Mouse (Mus musculus) kidney, embryonic 14.5 days (tissue): ENCODE results near the gene Nutm1. TPM values are rescaled to one million over a fixed set of nuclear protein-coding genes. Genes with fewer than 3 reads are reported as not detected.

Experiments
- ATAC-seq: fragments of 200-750 bp; cut with Nextera tagmentation; 2 replicates; pipeline ENCODE4 v1.8.0; 2017; ENCODE audit warnings: moderate number of reproducible peaks, mild to moderate bottlenecking, moderate TSS enrichment, moderate library complexity; ENCODE audit not compliant: low FRiP score, low TSS enrichment
- H3K27ac ChIP-seq: fragments of 300-500 bp; sonication (generic); 2 replicates; pipeline ENCODE4 v1.5.1; 2014; ENCODE audit warnings: low read depth, mild to moderate bottlenecking, low read length, moderate library complexity, mixed read lengths
- H3K27me3 ChIP-seq: fragments of 300-500 bp; sonication (generic); 2 replicates; pipeline ENCODE4 v1.6.1; 2014; ENCODE audit warnings: mild to moderate bottlenecking, low read length; ENCODE audit not compliant: control insufficient read depth, insufficient read depth
- H3K36me3 ChIP-seq: fragments of 300-500 bp; sonication (generic); 2 replicates; pipeline ENCODE4 v1.6.1; 2014; ENCODE audit warnings: low read length, mixed read lengths; ENCODE audit not compliant: control insufficient read depth, insufficient read depth
- H3K4me1 ChIP-seq: fragments of 300-500 bp; sonication (generic); 2 replicates; pipeline ENCODE4 v1.6.1; 2014; ENCODE audit warnings: low read length, mixed read lengths; ENCODE audit not compliant: control insufficient read depth, insufficient read depth
- H3K4me2 ChIP-seq: fragments of 300-500 bp; sonication (generic); replicated peaks from 2 replicates; pipeline ENCODE4 v1.6.1; 2014; ENCODE audit warnings: low read depth, mild to moderate bottlenecking, low read length
- H3K4me3 ChIP-seq: fragments of 300-500 bp; sonication (generic); 2 replicates; pipeline ENCODE4 v1.5.1; 2014; ENCODE audit warnings: mild to moderate bottlenecking, low read length
- H3K9ac ChIP-seq: fragments of 300-500 bp; sonication (generic); 2 replicates; pipeline ENCODE4 v1.6.1; 2014; ENCODE audit warnings: low read depth, mild to moderate bottlenecking, low read length, moderate library complexity
- H3K9me3 ChIP-seq: fragments of 300-500 bp; sonication (generic); 2 replicates; pipeline ENCODE4 v1.6.1; 2016; ENCODE audit warnings: low read length; ENCODE audit not compliant: control insufficient read depth
- WGBS: fragments of 180-500 bp; shearing (Covaris S2); extraction: QIAGEN DNeasy Blood & Tissue Kit; methylation state at CpG from one replicate; pipeline ENCODE4 v1.1.7; 2014; 5-methylcytosine and 5-hydroxymethylcytosine counted together
- polyA plus RNA-seq: library from polyadenylated mRNA; unstranded; fragments of >200 nt; fragmentation: Nextera tagmentation; extraction: Ambion mirVana; gene quantifications from 2 replicates; pipeline ENCODE4 v1.2.1, GENCODE M21; 2014

Gene Nutm1
- polyA plus RNA-seq, 1 experiment from 2014 or later = 0.07 TPM

DNA sequence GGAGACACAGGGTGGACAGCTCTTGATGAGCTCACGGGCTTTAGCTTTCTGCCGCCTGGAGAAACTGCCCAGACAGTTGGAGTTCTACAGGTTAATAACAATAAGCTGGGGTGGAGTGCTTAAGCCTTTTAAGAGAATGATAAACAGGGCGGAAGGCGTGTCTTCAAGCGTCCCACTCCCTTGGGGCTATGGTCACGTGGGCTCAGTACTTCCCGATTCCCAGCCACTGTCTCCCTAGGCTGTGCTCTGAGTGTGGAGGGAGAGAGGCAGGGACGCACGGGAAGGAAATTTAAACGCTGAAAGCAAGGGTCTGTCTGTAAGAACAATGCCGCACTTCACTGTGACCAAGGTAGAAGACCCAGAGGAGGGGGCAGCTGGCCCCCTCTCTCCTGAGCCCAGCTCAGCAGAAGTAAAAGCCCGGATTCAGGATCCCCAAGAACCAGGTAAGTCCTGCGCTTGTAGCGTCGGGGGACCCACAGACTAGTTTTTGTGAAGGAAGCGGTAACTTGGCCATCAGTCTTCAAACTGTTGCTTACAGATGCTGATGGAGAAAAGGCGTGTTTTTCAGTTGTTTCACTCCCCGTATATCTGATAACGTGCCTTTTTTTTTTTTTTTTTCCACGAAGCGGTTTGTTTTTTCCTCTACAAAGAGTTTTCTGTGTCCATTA is 25.4 kb upstream of the Nutm1 start:
- ATAC-seq = peak; percentile 95
- peak overlapping the region; percentile 76 for H3K4me2 ChIP-seq
- H3K9me3 ChIP-seq = no peaks in the 10 kb centered on the region
- peak overlapping the region; percentile 50 for H3K4me3 ChIP-seq
- H3K4me1 ChIP-seq = no peaks in the 10 kb centered on the region
- no peak overlapping the region for H3K27ac ChIP-seq
- H3K27me3 ChIP-seq = no peaks in the 10 kb centered on the region
- H3K36me3 ChIP-seq = no peaks in the 10 kb centered on the region
- peak overlapping the region; percentile 63 for H3K9ac ChIP-seq
- WGBS = 2% methylated on average over 21 of the region's 21 CpGs

DNA sequence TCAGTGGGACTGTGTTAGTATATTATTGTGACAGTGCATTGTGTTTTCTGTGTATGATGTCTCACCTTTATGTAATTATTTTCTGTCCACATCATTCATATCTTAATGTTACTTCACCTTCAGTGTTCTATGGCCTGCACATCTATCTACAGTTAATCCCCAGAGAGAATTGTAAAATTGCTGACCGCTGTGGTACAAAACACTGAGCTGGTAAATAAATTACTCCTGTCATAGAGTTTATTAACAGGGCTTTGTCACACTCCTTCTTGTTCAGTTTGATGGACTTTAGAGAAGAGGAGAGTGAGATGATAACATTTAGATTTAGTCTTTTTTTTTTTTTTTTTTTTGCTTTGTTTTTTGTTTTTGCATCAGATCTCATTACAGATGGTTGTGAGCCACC is 23.8 kb upstream of the Nutm1 start:
- H3K4me3 ChIP-seq = no peak overlapping the region
- ATAC-seq = no peak
- H3K27ac ChIP-seq = no peak overlapping the region
- no peaks in the 10 kb centered on the region for H3K4me1 ChIP-seq
- no peaks in the 10 kb centered on the region for H3K9me3 ChIP-seq
- H3K36me3 ChIP-seq = no peaks in the 10 kb centered on the region
- 83% methylated on average over 1 of the region's 1 CpGs for WGBS
- no peak overlapping the region for H3K4me2 ChIP-seq
- no peak overlapping the region for H3K9ac ChIP-seq
- no peaks in the 10 kb centered on the region for H3K27me3 ChIP-seq

DNA sequence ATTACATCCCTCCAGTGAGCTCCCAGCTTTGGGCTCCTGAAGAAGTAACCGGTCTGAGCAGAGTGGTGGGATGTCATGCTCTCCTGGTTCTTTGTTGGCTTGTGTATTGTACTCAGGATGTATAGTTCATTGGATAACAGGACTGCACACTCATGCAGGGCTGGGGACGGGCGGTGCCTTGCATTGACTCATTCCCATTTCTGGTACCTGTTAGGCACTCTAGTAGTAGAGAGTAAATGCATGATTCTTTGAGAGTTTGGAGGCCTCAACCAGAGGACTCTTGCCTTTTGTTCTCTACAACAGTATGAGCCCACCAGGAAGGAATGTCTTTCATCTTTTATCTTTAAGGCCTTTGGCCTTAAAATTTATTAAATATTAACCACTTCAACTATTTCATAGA is 17.8 kb upstream of the Nutm1 start:
- Histone ChIP-seq H3K27me3 (no peaks in the 10 kb centered on the region), H3K4me1 (no peaks in the 10 kb centered on the region), H3K4me3 (no peak overlapping the region), H3K36me3 (no peaks in the 10 kb centered on the region), H3K9ac (no peak overlapping the region), H3K4me2 (no peak overlapping the region), H3K27ac (no peak overlapping the region), H3K9me3 (no peaks in the 10 kb centered on the region)
- 79% methylated on average over 3 of the region's 3 CpGs for WGBS
- ATAC-seq = no peak

DNA sequence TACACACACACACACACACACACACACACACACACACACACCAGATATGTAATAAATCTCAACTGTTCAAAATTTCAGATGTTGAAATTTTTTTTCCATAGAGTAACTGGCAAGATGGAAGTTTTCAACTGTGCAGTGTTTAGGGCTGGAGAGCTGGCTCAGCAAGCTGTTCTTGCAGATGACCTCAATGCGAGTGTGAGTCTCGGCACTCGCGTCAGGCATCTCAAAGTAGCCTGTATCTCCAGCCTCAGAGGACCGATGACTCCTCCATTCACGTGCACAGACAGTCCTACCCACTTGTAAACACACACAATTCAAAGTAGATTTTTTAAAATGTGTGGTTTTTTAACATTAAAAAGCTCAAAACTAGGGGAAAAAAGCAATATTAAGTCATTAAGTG is 14.4 kb upstream of the Nutm1 start:
- no peak overlapping the region for H3K4me3 ChIP-seq
- no peaks in the 10 kb centered on the region for H3K9me3 ChIP-seq
- no peak for ATAC-seq
- 88% methylated on average over 6 of the region's 6 CpGs for WGBS
- H3K9ac ChIP-seq = no peak overlapping the region
- no peak overlapping the region for H3K4me2 ChIP-seq
- H3K4me1 ChIP-seq = no peaks in the 10 kb centered on the region
- no peaks in the 10 kb centered on the region for H3K27me3 ChIP-seq
- no peaks in the 10 kb centered on the region for H3K36me3 ChIP-seq
- H3K27ac ChIP-seq = no peak overlapping the region

DNA sequence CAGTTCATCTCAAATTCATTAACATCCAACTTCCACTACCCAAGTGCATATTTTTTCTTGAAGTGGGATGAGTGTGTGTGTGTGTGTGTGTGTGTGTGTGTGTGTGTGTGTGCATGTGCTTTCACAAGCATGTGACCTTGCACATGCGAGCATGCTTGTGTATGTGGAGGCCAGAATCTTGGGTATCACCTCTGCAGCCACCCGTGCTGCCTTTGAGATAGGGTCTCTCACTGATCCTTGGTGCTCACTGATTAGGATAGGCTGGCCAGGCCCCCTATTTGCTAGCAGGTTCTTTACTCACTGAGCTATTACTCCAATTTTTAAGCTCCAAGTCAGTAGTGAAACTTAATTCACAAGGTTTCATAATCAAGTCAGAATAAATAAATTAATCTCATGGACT is 13.8 kb upstream of the Nutm1 start:
- H3K4me1 ChIP-seq = no peaks in the 10 kb centered on the region
- H3K27ac ChIP-seq = no peak overlapping the region
- H3K4me3 ChIP-seq = no peak overlapping the region
- no peak for ATAC-seq
- no peaks in the 10 kb centered on the region for H3K9me3 ChIP-seq
- no peak overlapping the region for H3K4me2 ChIP-seq
- no peaks in the 10 kb centered on the region for H3K36me3 ChIP-seq
- 90% methylated on average over 2 of the region's 2 CpGs for WGBS
- H3K27me3 ChIP-seq = no peaks in the 10 kb centered on the region
- H3K9ac ChIP-seq = no peak overlapping the region

DNA sequence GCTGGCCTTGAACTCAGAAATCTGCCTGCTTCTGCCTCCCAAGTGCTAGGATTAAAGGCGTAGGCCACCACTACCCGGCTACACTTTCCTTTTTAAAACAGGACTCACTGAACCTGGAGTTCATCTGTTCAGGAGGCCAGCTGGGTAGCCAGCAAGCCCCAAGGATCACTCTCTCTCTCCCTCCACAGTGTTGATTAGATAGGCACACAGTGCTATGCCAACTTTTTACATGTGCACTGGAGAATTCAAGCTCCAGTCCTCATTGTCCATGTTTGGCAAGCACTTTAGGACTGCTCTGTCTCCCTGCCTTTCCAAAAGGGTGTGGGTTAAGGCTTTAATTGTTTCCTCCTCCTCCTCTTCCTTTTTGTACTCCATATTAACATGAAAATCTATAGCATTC is 10.9 kb upstream of the Nutm1 start:
- Histone ChIP-seq H3K27ac (no peak overlapping the region), H3K9me3 (no peaks in the 10 kb centered on the region), H3K9ac (no peak overlapping the region), H3K4me3 (no peak overlapping the region), H3K4me1 (peaks cover 7% of the 10 kb centered on the region; the same call in 1 of the 2 replicates), H3K4me2 (no peak overlapping the region), H3K36me3 (no peaks in the 10 kb centered on the region), H3K27me3 (no peaks in the 10 kb centered on the region)
- WGBS = 93% methylated on average over 2 of the region's 2 CpGs
- ATAC-seq = no peak

DNA sequence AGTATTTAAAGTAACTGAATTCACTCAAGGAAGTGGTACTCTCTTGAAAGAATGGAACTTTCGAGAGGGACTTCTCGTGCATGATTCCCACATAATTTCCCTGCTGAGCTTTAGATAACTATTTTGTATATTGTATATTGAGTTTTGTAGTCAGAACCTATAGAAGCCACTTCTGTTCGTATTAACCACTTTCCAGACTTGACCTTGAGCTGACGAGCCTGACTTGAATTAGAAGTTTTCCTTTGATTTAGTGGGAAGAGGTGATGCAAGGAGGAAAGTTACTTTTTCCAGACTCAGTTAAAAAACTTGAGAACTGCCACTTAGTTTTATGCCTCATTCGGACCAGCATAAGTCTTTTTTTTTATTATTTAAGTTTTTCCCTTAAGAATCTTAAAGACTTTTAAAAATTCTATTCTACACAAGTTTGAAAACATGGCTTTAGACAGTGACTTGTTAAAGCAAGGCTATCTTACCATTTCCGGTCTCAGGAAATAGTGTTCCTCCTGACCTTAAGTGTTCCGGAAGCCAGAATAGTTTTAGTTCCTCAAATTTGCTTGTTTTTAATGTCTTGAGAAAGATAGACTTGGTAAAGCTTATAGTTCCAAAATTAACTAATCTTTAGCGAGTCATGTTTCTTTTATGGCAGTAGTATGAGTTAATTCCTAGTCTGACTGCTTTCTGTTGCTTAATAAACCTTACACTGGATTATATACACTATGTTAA is 8.6 kb upstream of the Nutm1 start:
- 69% methylated on average over 8 of the region's 8 CpGs for WGBS
- Histone ChIP-seq H3K36me3 (no peaks in the 10 kb centered on the region), H3K9me3 (no peaks in the 10 kb centered on the region), H3K27me3 (no peaks in the 10 kb centered on the region), H3K9ac (no peak overlapping the region), H3K4me3 (peak overlapping the region; percentile 11), H3K4me1 (peaks cover 9% of the 10 kb centered on the region; the same call in 1 of the 2 replicates), H3K4me2 (peak overlapping the region; percentile 84), H3K27ac (no peak overlapping the region)
- no peak for ATAC-seq

DNA sequence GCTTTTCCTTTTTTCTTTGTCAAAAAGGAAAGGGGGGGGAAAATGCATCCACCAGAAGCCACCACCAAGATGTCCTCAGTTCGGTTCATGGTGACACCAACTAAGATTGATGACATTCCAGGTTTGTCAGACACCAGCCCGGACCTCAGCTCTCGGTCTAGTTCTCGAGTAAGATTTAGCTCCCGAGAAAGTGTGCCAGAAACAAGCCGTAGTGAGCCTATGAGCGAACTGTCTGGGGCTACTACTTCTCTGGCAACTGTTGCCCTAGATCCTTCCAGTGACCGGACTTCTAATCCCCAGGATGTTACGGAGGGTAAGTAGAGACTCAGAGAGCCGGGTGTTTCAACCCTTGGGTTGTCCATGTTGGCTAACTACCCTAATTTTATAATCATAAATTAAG is 7.7 kb upstream of the Nutm1 start:
- Histone ChIP-seq H3K4me3 (peak overlapping the region; percentile 76), H3K27ac (no peak overlapping the region), H3K27me3 (no peaks in the 10 kb centered on the region), H3K9ac (peak overlapping the region; percentile 72; the same call in 1 of the 2 replicates), H3K4me1 (peaks cover 9% of the 10 kb centered on the region; the same call in 1 of the 2 replicates), H3K36me3 (no peaks in the 10 kb centered on the region), H3K4me2 (peak overlapping the region; percentile 84), H3K9me3 (no peaks in the 10 kb centered on the region)
- WGBS = 28% methylated on average over 10 of the region's 10 CpGs
- ATAC-seq = no peak

DNA sequence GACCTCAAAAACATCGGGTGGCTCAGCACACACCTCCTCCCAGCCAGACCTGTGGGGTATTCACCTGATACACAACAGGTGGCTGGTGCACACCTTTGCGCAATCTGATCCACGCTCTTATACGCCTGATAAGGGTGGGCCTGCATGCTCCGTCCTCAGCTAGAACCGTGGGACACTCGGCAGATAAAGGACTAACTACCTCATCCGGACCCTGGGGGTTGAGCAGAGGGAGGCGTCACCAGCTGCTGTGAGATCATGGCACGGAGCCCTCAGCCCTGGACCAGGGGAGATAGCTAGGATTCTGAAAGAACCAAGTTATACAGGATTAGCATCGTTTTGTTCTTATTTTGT is 7.1 kb upstream of the Nutm1 start, which contains the start of gene Gm21985:
Gene Gm21985, plus strand, starts transcription at position 73 of the 351 bp plus-strand sequence.
- peak within 1 kb of the TSS; percentile 72 for H3K27ac ChIP-seq
- peaks cover 9% of the 10 kb centered on the region; the same call in 1 of the 2 replicates for H3K4me1 ChIP-seq
- peak within 1 kb of the TSS; percentile 72 for H3K9ac ChIP-seq
- 2% methylated on average over 11 of the region's 11 CpGs for WGBS
- peak within 1 kb of the TSS; percentile 76 for H3K4me3 ChIP-seq
- H3K27me3 ChIP-seq = no peaks in the 10 kb centered on the region
- ATAC-seq = peak; percentile 32; the same call in 1 of the 2 replicates
- no peaks in the 10 kb centered on the region for H3K36me3 ChIP-seq
- no peaks in the 10 kb centered on the region for H3K9me3 ChIP-seq
- H3K4me2 ChIP-seq = peak within 1 kb of the TSS; percentile 84
